Mouse (Mus musculus) midbrain, embryonic 12.5 days (tissue): ENCODE data around the gene Idh3g. TPM values are rescaled to one million over a fixed set of nuclear protein-coding genes. Genes with fewer than 3 reads are reported as not detected.
"Not testable (repeated sequence)": the region's sequence is repeated elsewhere in the genome, so short reads cannot be mapped to it uniquely, and the experiment has no call there.

Experiments used
- ATAC-seq: fragments of 200-750 bp; cut with Nextera tagmentation; 2 replicates; pipeline ENCODE4 v1.8.0; 2017; ENCODE audit warnings: low read depth, moderate TSS enrichment, moderate library complexity; ENCODE audit not compliant: low FRiP score
- H3K27ac ChIP-seq: fragments of 300-500 bp; sonication (generic); replicated peaks from 2 replicates; pipeline ENCODE4 v1.5.1; 2016; ENCODE audit warnings: mild to moderate bottlenecking
- H3K27me3 ChIP-seq: fragments of 300-500 bp; sonication (generic); 2 replicates; pipeline ENCODE4 v1.6.1; 2016; ENCODE audit warnings: mild to moderate bottlenecking
- H3K36me3 ChIP-seq: fragments of 300-500 bp; sonication (generic); 2 replicates; pipeline ENCODE4 v1.6.1; 2016
- H3K4me1 ChIP-seq: fragments of 300-500 bp; sonication (generic); 2 replicates; pipeline ENCODE4 v1.6.1; 2016
- H3K4me2 ChIP-seq: fragments of 300-500 bp; sonication (generic); replicated peaks from 2 replicates; pipeline ENCODE4 v1.6.1; 2016; ENCODE audit warnings: mild to moderate bottlenecking, moderate library complexity
- H3K4me3 ChIP-seq: fragments of 300-500 bp; sonication (generic); 2 replicates; pipeline ENCODE4 v1.5.1; 2016; ENCODE audit warnings: mild to moderate bottlenecking
- H3K9ac ChIP-seq: fragments of 300-500 bp; sonication (generic); replicated peaks from 2 replicates; pipeline ENCODE4 v1.6.1; 2016; ENCODE audit warnings: mild to moderate bottlenecking, moderate library complexity
- H3K9me3 ChIP-seq: fragments of 300-500 bp; sonication (generic); 2 replicates; pipeline ENCODE4 v1.6.1; 2016; ENCODE audit warnings: mild to moderate bottlenecking
- WGBS: fragments of 180-500 bp; shearing (Covaris S2); methylation state at CpG from one replicate; pipeline ENCODE4 v1.1.7; 2016; 5-methylcytosine and 5-hydroxymethylcytosine counted together
- polyA plus RNA-seq: library from polyadenylated mRNA; unstranded; fragments of >200 nt; fragmentation: Nextera tagmentation; extraction: Ambion mirVana; gene quantifications from 2 replicates; pipeline ENCODE4 v1.2.1, GENCODE M21; 2016

Idh3g gene
- polyA plus RNA-seq, 1 experiment from 2014 or later: 166 TPM

DNA sequence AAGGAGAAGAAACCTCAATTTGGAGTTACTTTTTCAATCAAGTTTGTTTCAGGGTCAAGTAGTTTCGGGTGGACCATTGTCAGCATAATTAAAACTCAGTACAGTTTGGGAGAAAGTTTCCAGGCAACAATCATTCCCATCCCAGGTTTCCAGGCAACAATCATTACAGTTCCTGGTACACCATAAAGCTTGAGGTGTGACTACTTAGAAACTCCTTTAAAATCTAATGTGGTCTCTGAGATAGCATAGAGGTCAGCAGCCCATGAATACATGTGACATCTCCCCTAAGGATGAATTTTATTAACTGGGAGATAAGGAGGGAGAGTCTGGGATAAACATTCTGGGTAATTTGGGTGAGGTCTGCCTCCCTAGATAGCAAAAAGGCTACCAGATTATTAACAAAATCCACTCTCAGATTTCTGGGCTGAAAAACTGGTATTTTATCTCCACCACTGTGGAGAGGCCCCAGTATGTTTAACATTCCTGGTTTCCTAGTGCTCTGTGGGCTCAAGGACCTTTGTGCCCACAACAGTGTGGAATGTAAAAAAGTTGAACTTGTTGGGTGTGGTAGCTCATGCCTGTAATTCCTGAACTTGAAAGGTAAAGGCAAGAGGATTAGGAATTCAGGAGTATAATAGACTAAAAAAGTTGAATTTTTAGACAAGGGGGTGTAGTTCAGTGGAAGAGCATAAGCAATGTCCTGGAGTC lies 41.8 kb downstream of the Idh3g start:
- Histone ChIP-seq H3K36me3 (no peaks in the 10 kb centered on the region), H3K27ac (no peak overlapping the region), H3K4me2 (no peak overlapping the region), H3K9ac (no peak overlapping the region), H3K4me1 (no peaks in the 10 kb centered on the region), H3K27me3 (no peaks in the 10 kb centered on the region), H3K9me3 (no peaks in the 10 kb centered on the region), H3K4me3 (no peak overlapping the region)
- 74% methylated on average over 1 of the region's 1 CpGs for WGBS
- no peak for ATAC-seq

DNA sequence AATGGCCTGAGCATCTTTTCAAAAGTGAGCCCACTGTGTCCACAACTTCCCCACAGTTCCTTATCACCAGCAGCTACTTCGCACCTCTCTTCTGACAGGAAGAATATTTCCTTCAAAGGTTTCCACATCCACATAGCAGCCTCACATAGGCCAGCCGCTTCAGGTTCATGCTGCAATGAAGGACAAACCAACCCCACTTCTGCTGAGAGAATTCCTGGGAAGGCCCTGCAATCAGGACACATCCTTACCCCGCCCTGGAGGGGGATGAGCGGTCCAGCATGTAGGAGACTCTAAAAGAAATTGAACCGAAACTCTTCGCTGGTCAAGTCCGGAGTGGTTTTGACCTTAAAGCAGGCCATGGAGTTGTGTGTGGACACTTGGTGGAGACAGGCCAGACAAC lies 46.9 kb downstream of the Idh3g start:
- not testable (repeated sequence) for H3K4me3 ChIP-seq, H3K4me2 ChIP-seq, H3K9ac ChIP-seq, H3K9me3 ChIP-seq, H3K27ac ChIP-seq, H3K36me3 ChIP-seq, H3K4me1 ChIP-seq, ATAC-seq, H3K27me3 ChIP-seq
- WGBS: 90% methylated on average over 7 of the region's 7 CpGs

DNA sequence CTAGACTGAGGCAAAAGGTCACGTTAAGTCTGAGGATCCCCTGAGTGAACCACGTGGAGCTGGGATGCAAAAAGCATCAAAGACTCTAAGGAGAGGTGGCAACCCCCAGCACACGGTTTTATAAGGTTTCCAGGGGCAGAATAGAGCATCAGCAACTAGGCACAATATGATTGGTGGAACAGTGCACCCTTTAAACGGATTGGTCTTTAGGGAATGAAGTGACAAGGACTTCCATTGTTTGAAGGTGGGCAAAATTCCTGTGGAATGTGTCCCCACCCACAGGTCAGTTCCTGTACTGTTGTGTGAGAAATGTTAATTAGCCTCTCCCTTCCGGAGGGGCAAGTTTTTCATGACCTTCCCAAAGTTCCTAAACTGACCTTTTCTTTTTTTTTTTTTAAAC lies 47.5 kb downstream of the Idh3g start:
- WGBS: 67% methylated on average over 5 of the region's 5 CpGs
- H3K36me3 ChIP-seq: no peaks in the 10 kb centered on the region
- ATAC-seq: no peak
- H3K9me3 ChIP-seq: no peaks in the 10 kb centered on the region
- H3K4me1 ChIP-seq: no peaks in the 10 kb centered on the region
- H3K4me2 ChIP-seq: no peak overlapping the region
- no peak overlapping the region for H3K9ac ChIP-seq
- no peak overlapping the region for H3K27ac ChIP-seq
- H3K4me3 ChIP-seq: no peak overlapping the region
- H3K27me3 ChIP-seq: no peaks in the 10 kb centered on the region

DNA sequence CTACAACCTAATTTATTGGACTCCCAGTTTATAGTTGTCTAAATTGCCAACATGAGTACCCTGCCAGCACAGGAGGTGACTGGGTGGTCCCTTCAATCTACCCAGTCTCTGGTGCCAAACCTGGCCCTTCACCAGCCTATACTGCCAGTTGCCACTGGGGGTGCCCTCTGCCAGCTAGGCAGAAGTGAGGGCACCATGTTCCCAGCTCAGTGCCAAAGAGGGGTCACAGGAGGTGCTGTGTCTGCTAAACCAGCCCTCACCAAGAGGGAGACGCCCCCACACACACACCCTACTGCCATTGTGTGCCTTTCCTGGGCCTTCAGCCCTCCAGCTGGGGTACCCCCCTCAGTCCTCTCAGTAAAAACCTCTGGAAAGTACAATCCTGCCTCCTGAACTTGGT lies 48.5 kb downstream of the Idh3g start:
- no peak overlapping the region for H3K4me3 ChIP-seq
- 80% methylated on average over 1 of the region's 1 CpGs for WGBS
- no peaks in the 10 kb centered on the region for H3K9me3 ChIP-seq
- no peaks in the 10 kb centered on the region for H3K27me3 ChIP-seq
- H3K27ac ChIP-seq: no peak overlapping the region
- no peak overlapping the region for H3K4me2 ChIP-seq
- H3K4me1 ChIP-seq: no peaks in the 10 kb centered on the region
- H3K9ac ChIP-seq: no peak overlapping the region
- ATAC-seq: no peak
- H3K36me3 ChIP-seq: no peaks in the 10 kb centered on the region

DNA sequence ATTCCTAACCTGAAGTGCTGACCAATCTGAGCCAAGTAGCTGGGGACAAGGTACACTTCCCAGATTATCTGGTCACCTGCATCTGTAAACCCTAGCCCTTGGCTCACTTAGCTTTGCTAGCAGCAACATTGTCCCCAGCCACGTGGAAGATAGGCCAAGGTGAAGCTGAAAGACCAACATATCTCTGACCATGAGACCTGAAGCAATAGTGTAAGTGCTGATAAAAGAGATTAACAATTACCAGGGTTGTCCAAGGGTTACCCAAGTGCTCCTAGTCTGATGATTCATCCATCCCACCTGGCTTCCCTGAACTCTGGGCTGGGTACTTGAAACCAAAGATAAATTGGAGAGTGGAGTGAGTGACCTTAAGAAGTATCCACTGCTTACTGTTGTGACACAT lies 55.8 kb downstream of the Idh3g start:
- Histone ChIP-seq H3K9ac (no peak overlapping the region), H3K4me3 (no peak overlapping the region), H3K4me1 (no peaks in the 10 kb centered on the region), H3K36me3 (no peaks in the 10 kb centered on the region), H3K9me3 (no peaks in the 10 kb centered on the region), H3K4me2 (no peak overlapping the region), H3K27ac (no peak overlapping the region), H3K27me3 (no peaks in the 10 kb centered on the region)
- ATAC-seq: no peak
- WGBS: 61% methylated on average over 1 of the region's 1 CpGs

Other genes with a start within 250 kb of the Idh3g start
- gene Dusp9, start 147.5 kb downstream of the Idh3g start, polyA plus RNA-seq: 3.9 and 4.1 TPM in 2 replicates
- gene Pnck, start 126.8 kb downstream of the Idh3g start, polyA plus RNA-seq: 26.2 and 30.0 TPM in 2 replicates
- 7.3 and 7.7 TPM in 2 replicates for gene Slc6a8, start 113.7 kb downstream of the Idh3g start, polyA plus RNA-seq
- 117 and 119 TPM in 2 replicates for gene Bcap31, start 70.7 kb downstream of the Idh3g start, polyA plus RNA-seq
- gene Abcd1, start 70.3 kb downstream of the Idh3g start, polyA plus RNA-seq: 10.2 and 13.7 TPM in 2 replicates
- 0.11 and 0.16 TPM in 2 replicates for gene Plxnb3, start 29.8 kb downstream of the Idh3g start, polyA plus RNA-seq
- 1.1 and 1.4 TPM in 2 replicates for gene Srpk3, start 12.5 kb downstream of the Idh3g start, polyA plus RNA-seq
- 118 and 119 TPM in 2 replicates for gene Ssr4, start 131 bp upstream of the Idh3g start, polyA plus RNA-seq
- gene Pdzd4, start 38.1 kb upstream of the Idh3g start, polyA plus RNA-seq: 2.4 and 2.5 TPM in 2 replicates
- 0.30 and 0.34 TPM in 2 replicates for gene Avpr2, start 105.2 kb upstream of the Idh3g start, polyA plus RNA-seq
- gene L1cam, start 109.2 kb upstream of the Idh3g start, polyA plus RNA-seq: 34.9 and 42.6 TPM in 2 replicates
- gene Arhgap4, start 135.0 kb upstream of the Idh3g start, polyA plus RNA-seq: 2.6 and 2.8 TPM in 2 replicates
- 119 and 123 TPM in 2 replicates for gene Naa10, start 135.0 kb upstream of the Idh3g start, polyA plus RNA-seq
- 13.4 and 14.9 TPM in 2 replicates for gene Renbp, start 144.0 kb upstream of the Idh3g start, polyA plus RNA-seq
- gene Hcfc1, start 179.5 kb upstream of the Idh3g start, polyA plus RNA-seq: 81.9 and 88.5 TPM in 2 replicates
- gene Irak1, start 237.0 kb upstream of the Idh3g start, polyA plus RNA-seq: 56.9 and 59.7 TPM in 2 replicates